Mouse (Mus musculus): ENCODE measurements around the gene Oosp3.

The Oosp3 gene

DNA sequence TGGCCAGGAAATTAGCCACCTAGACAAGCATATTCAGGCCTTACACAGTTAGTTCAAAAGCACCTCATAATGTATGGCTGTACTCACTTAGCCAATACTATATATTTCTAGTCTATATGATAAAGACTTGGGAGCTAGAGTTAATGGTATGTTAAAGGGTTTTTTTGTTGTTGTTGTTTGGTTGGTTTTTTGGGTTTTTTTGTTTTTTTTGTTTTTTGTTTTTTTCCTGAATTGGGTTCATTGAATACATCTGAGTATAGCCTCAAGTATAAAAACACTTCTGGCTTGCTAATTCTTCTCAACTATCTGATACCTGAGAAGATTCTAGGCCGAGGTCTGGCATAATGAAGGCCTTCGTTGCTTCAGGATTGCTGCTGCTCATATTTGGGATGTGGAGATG lies at the start of gene Oosp3:
Oosp3 (plus strand) TSS at position 301 of the 400 bp plus-strand sequence.
- no peak for DNase-seq (ENCODE audit: low read depth, low spot score)

DNA sequence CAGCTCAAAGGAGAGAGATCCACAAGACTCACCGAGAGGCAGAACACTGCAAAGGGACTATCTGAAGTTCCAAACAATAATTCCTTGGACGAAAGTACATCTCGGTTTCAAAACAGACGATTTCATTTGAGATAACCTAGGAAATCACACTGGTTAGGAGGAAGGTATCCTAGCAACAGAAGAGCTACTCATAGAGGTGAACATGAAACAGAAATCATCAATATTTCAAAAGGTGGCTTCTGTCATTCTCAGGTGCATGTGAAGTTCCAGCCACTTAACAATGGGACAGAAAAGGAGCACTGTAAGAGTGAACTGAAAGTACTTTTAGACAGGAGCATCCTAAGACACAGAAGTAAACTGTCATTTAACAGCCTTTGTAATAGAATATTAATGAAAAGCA lies 47.3 kb upstream of the Oosp3 start:
- DNase-seq (ENCODE audit: low read depth, low spot score), result no peak

DNA sequence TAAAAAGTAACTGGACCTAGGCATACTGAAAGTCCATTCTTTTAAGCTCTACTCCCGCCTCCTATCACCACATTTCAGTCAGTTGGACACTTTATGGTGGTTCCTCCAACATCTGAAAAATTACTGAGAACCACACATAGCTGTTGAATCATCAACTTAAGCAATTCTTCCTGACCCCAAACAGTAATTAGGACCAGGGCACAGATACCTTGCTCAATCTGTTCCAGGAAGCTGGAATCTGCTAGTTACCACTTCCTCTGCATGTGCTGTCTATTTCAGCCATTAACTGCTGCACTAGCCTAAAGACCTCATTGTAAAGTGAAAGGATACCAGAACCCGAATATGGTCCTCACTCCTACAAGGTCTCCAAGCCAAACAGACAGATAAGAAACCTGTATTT lies 37.7 kb upstream of the Oosp3 start:
- DNase-seq (ENCODE audit: low read depth, low spot score), result no peak

DNA sequence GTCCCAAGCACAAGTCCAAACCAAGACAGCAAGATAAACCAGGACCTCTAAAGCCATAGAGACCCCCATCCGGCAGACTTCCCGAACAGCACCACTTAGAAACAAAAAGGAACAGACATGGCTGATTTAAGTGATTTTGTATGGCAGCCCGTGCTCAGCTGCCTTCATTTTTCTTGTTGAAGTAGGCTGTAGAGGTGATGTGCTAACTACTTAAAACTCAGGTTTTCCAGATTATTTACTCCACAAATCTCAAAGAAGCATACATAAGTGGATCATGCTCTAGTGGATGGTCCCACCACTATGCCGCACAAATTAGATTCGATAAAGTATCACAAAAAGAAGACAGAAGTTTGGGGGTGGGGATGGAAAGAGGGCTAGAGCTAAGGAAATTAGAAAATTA lies 36.4 kb upstream of the Oosp3 start, which contains the start of gene Oosp2:
Oosp2 (minus strand) TSS at position 101 of the 400 bp plus-strand sequence.
- DNase-seq (ENCODE audit: low read depth, low spot score), result no peak

DNA sequence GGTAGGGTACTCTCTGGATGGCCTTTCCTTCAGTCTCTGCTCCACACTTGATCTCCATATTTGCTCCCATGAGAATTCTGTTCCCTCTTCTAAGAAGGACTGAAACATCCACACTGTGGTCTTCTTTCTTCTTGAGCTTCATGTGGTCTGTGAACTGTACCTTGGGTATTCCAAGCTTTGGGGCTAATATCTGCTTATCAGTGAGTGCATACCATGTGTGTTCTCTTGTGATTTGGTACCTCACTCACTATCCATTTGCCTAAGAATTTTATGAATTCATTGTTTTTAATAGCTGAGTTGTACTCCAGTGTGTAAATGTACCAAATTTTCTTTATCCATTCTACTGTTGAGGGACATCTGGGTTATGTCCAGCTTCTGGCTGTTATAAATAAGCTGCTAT lies 35.3 kb upstream of the Oosp3 start:
- DNase-seq (ENCODE audit: low read depth, low spot score), result no peak

DNA sequence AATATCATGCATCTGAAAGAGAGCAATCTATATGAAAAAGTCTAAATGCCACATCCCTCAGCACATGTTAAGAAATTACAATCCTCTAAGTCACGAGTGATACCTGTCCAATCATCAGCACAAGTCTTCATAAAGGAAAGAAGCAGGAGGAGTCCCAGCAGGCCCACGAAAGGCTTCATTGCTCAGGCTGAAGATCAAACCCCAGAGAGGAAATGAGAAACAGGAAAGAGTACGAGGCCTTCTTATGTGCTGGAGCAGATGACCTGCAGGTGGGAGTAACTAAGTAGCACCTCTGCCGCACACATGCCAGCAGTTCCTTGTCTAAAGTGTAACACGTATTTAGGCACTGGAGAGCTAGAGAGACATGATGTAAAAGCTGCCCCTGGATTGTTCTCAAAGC lies 6.0 kb upstream of the Oosp3 start, which contains the start of gene Oosp1:
Oosp1 (minus strand) TSS at position 312 of the 400 bp plus-strand sequence.
- no peak for DNase-seq (ENCODE audit: low read depth, low spot score)

DNA sequence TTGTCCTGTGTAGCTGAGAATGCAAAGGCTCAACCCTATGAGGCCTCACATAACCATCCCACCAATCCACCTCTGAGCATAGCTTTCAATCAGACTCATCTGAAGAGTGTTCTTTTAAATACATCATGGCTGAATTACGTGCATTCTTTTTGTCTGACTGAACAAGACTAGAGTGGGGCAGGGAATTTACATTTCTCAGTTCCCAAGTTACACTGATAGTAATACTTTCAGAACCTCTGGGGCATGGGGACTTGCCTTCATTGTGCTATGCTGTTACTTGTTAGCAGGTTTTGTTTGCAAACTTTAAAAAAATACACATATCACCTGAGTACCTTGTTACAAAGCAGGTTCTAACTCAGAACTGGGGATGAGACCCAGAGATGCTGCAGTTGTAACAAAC lies 5.4 kb upstream of the Oosp3 start:
- DNase-seq (ENCODE audit: low read depth, low spot score), result no peak

DNA sequence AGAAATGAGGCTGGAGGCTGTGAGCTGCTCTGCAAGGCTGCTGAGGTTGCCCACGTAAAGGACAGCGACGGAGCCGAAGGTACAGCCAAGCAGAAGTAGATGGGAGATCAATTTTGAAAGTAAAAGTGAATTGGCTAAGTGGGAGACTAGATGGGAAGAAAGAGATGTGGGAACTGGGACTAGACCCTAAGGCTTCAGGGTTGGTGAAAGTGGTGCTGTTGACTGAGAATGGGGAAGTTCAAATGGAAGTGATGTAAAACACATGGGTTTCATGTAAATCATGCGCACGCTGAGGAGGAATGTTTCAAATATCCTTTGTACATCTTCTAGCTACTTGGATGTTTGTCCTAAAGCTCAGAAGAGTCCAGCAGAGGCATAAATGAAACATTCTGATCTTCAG lies 1.5 kb downstream of the Oosp3 start:
- DNase-seq (ENCODE audit: low read depth, low spot score), result no peak

DNA sequence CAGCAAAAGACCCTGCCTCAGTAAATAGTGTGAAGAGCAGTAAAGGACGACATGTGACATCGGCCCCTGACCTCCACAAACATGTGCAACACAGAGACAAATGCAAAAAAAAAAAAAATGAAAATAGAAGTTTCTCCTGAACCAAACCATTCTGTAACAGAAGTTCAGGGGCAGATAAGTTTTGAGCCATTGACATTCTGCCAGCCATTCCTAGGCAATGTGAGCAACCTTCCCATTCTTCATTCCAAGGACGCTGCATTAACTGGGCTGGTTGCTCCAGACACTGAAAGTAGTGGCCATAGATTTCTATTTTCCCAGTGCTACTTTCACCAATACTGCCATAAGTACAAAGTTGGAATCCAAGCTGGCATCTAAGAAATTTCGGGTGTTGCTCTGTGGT lies 15.6 kb downstream of the Oosp3 start:
- DNase-seq (ENCODE audit: low read depth, low spot score), result no peak

DNA sequence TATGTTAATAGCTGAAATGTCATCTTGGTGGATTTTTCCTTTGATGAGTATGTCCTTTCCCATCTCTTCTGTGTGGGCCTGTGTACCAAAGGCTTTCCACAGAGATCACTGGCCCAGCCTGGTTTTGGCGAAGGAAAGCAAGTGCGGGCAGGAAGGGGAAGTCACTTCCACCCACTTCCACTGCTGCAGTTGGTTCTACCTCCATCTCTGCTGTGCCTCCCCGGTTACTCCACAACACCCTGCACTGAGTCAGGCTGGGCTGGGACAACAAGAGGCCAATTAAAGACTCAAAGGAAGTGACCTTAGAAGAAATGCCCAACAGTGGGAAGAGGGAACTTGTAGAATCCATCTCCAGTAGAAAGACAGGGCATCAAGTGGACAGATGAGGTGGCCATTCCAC lies 23.2 kb downstream of the Oosp3 start:
- DNase-seq (ENCODE audit: low read depth, low spot score), result no peak

DNA sequence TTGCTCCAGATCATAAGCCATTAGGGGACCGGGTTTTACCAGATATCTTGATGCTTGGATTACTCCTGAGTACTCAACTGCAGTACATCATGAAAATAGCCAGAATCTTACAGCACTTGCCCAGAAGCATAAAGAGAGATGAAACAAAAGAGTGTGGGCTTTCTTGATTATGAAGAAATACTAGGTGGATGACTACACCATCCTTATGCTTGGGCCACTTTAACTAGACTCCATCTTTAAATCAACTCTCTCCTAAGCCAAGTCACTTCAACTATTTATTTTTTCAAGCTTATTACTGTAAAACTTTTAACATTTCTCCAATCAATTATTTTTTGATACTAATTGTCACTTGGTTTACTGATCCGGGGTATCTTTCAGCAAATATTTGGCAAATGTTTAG lies 27.0 kb downstream of the Oosp3 start:
- DNase-seq (ENCODE audit: low read depth, low spot score), result no peak

DNA sequence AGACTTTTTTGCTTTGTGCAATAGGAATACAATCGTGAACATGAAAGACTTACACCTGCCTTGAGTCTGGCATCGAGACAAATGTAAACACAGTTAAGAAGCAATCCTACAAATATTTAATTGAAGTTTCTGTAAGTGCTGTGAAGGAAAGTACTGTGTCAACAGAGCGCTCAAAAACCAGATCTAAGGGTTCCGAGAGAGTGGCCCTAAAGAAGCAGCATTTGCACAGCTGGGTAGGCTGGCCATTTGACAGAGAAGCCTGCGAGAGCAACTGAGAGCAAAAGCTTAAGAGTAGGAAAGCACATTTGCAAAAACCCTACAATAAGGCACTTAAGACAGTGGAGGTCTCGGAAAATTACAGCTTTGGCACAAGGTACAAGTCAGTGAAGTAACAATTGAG lies 27.4 kb downstream of the Oosp3 start:
- no peak for DNase-seq (ENCODE audit: low read depth, low spot score)

DNA sequence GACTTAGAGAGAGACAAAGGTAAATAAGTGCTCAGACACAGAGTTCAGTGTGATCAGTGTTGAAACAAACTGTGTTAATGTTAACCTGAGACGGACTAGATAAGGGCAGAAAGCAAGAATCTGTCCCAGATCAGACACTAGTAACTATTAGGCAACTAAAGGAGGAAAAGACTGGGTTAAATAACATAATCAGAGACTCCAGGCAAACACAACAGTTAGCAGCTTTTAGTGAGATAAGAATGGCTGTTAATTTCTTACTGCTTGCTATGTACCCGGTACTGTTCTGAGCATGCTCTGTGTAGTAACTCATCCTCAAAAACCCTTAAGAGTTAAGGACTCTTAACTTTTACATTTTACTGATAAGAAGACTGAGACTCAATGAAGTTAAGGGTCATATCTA lies 29.1 kb downstream of the Oosp3 start:
- DNase-seq (ENCODE audit: low read depth, low spot score), result no peak

DNA sequence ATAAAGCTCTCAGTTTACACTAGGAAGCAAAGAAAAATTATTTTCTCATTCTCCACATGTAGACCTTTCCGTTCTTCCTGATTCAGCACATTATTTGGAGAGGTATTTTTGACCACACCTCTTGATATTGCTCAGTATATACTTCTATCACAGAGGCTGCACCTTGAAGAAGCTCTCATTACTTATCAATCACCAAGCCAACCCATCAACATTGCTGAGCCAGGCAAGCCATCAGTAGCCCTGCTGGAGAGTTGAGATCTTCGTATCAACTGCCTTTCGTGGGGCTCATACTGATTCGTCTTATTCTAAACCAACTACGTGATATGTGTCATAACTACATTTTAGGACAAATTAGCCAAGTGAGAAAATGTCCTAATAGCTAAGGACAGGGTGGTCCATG lies 30.4 kb downstream of the Oosp3 start:
- DNase-seq (ENCODE audit: low read depth, low spot score), result no peak

DNA sequence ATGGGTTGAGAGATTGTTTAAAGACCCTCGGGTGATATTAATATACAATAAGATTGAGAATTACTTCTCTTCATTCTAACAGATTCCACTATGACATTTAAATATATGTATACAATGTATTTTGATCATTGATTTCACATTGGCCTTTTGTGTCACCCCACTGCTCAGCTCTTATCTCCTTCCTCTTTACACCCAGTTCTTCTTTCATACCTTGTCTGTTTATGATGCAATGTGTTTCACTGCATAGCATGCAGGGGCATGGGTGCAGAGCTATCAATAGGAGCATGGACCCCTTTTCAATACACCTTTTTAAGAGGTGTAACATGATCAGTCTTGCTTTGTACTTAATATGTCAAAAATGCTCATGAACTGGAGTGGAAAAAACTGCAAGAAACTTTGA lies 33.4 kb downstream of the Oosp3 start:
- DNase-seq (ENCODE audit: low read depth, low spot score), result no peak

DNA sequence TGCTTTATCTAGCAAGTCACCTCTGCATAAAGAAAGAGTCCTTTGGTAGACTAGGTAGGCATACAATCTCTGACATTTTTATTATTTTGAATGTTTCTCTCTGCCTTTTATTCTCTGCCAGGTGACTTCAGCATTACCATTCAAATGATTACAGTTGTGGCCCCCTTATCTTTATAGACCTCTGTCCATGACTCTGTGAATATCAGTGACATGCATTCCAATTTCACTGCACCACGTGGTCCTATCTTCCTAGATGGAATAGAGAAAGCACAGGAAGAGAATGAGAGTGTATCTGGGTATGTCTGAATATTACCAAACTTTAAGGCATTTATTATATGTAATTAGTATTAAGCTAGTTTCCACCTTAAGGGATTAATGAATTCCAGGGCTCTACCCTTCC lies 39.6 kb downstream of the Oosp3 start:
- no peak for DNase-seq (ENCODE audit: low read depth, low spot score)

DNA sequence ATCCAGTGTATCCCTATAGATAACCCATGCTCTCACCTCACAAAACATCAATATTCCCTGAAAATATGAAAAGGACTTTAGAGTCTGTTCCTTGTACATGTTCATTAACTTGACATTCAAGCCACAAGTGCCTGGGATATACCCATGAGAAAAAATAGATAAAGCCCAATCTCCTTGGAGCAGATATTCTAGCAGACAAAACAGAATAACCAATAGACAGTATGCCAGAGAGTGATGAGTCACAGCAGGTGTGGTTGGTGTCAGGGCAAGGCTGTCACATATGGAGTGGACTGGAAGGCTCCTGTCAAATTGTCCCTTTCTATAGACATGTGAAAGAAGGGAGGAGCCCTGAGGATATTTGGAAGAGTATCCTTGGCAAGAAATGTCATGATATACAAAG lies 48.8 kb downstream of the Oosp3 start:
- DNase-seq (ENCODE audit: low read depth, low spot score), result no peak

DNA sequence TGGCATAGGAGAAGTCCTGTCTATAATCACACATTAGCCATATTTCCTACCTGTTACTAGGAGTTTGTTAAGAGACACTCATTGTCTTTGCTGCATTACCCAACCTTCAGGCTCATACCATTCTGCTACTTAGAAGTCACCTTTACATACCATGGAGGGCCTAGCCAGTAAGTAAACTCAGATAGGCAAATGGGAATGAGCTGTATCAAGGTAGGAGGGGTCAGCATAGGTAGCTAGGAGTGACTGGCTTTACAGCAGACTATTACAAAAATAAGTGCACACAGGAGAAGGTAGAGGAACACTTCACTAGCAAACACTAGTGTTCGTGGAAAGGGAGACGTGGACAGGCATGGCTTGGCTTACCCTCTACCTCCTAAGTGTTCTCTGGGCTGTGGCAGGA lies 50.4 kb downstream of the Oosp3 start, which contains the start of gene Gif:
Gif (plus strand) TSS at position 257 of the 400 bp plus-strand sequence.
- DNase-seq (ENCODE audit: low read depth, low spot score), result no peak
